Mouse (Mus musculus): ENCODE results near the gene Man1b1. TPM values are rescaled to one million over a fixed set of nuclear protein-coding genes. Genes with fewer than 3 reads are reported as not detected.

Gene Man1b1
- polyA plus RNA-seq, 1 experiment from 2014 or later, result 66.3 TPM

DNA sequence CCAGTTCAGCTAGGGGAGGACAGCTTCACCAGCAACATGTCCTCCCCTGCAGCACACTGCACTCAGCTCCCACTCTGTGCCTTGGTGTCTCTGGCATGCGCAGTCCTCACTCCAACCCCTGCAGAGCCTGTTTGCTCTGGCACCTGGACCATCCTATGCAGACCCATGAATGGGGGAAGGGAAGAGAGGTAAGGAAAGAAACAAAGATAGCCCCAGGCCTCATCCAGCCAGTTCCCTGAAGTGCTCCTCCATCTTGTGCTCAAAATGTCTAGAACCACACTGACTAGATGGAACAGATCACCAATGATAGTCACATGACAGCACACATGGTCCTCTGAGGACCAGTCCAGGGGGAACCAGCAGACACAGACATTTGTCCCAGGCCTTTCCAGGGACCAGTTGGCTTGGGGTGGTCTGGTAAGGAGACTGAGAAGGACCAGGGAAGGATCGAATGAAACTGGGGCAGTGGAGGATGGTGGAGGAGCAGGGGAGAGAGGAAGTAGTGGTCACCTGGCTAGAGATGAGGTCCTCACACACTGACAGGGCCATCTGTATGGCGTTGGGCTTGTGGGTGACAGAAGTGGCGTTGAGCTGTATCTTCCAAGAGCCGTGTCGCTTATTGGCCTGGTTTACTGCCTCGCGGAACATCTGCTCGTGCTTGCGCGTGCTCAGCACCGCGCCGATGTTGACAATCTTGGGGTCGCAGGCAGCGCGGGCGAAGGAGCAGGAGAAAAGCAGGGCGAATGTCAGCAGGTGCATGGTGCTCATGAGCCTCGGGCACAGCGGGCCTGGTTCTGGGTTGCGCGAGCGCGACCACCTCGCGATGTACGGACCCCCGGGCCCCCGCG lies 13.8 kb upstream of the Man1b1 start:
- Histone ChIP-seq H3K27ac (ENCODE audit: low read depth) (no peak overlapping the region), H3K9me3 (ENCODE audit: control insufficient read depth, low read length) (no peaks in the 10 kb centered on the region), H3K9ac (ENCODE audit: low read length) (no peak overlapping the region), H3K27me3 (replicated peaks; ENCODE audit: control insufficient read depth, insufficient read depth, low read length) (peaks cover 52% of the 10 kb centered on the region), H3K4me3 (ENCODE audit: low read depth, low read length) (peak overlapping the region; percentile 31), H3K4me2 (ENCODE audit: low read length) (peak overlapping the region; percentile 49), H3K4me1 (replicated peaks; ENCODE audit: control insufficient read depth, insufficient read depth, low read length) (peaks cover 3% of the 10 kb centered on the region; the same call in 1 of the 2 replicates), H3K36me3 (ENCODE audit: control insufficient read depth, insufficient read depth, low read length) (no peaks in the 10 kb centered on the region)
- 7% methylated on average over 31 of the region's 31 CpGs for WGBS
- DNase-seq (ENCODE audit: low spot score) (no peak), ATAC-seq (replicated peaks; ENCODE audit: low FRiP score, low TSS enrichment, low read depth) (peak; percentile 32; the same call in 1 of the 2 replicates)

DNA sequence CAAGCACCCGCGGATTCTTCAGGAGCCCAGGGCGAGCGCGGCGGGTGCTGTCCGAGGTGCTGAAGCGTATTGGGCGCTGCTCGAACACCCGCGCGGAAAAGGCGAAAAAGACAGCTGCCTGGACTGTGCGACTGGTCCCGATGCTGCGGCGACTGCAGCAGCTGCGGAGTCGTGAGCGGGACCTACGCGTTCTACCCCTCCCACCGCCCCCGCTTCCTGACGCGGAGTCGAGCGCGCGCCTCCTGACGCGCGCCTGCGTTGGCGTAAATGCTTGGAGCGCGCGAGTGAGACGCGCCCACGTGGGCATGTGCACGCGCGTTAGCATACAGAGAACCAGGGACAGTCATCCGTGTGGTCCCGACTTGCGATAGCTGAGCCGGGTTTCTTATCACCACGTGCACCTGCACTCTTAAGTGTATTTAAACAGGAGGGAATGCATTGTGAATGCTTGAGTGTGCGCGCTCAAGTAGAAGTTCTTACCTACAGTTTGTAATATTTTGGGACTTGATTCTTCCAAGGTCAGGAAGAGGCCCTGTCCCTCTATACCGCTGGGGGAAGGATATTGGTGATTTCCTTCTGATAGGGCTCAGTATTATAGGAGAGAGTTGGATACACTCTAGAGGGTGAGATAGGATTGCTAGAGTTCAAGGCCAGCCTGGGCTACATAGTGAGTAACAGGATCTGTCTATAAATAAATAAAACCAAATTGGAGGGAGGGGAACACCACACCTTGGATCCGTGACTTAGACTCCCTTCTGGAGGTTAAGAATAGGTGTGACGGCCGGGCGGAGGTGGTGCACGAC lies 13.0 kb upstream of the Man1b1 start, which contains the start of gene Grin1:
Grin1 (minus strand) TSS at position 217 of the 803 bp plus-strand sequence.
- Histone ChIP-seq H3K27ac (ENCODE audit: low read depth) (no peak within 1 kb of the TSS), H3K27me3 (replicated peaks; ENCODE audit: control insufficient read depth, insufficient read depth, low read length) (peaks cover 43% of the 10 kb centered on the region), H3K9ac (ENCODE audit: low read length) (no peak within 1 kb of the TSS), H3K4me2 (ENCODE audit: low read length) (peak within 1 kb of the TSS; percentile 49), H3K4me1 (replicated peaks; ENCODE audit: control insufficient read depth, insufficient read depth, low read length) (peaks cover 3% of the 10 kb centered on the region; the same call in 1 of the 2 replicates), H3K4me3 (ENCODE audit: low read depth, low read length) (peak within 1 kb of the TSS; percentile 31), H3K9me3 (ENCODE audit: control insufficient read depth, low read length) (no peaks in the 10 kb centered on the region), H3K36me3 (ENCODE audit: control insufficient read depth, insufficient read depth, low read length) (no peaks in the 10 kb centered on the region)
- DNase-seq (ENCODE audit: low spot score) (peak; percentile 90), ATAC-seq (replicated peaks; ENCODE audit: low FRiP score, low TSS enrichment, low read depth) (peak; percentile 76)
- 9% methylated on average over 58 of the region's 58 CpGs for WGBS

DNA sequence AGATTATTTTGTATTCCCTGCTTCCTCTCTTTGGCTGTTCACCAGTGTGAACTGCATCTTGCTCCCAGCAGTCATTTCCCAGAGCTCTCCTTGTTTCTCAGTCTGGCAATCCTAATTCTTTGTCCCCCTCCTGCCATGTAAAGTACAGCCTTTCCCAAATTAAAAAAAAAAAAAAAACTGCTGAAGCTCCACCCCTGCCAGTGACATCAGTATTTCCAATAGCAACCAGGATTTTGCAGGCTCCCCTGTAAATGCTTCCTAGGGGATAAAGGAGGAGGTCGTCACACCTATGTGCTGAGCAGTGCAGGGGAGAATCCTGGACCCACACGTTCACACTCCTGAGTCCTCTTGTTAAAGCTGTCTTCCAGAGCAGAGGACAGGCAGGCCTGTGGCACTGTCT lies 12.1 kb upstream of the Man1b1 start:
- DNase-seq (ENCODE audit: low spot score) (no peak), ATAC-seq (replicated peaks; ENCODE audit: low FRiP score, low TSS enrichment, low read depth) (no peak)
- H3K36me3 ChIP-seq (ENCODE audit: control insufficient read depth, insufficient read depth, low read length), result no peaks in the 10 kb centered on the region
- peaks cover 43% of the 10 kb centered on the region for H3K27me3 ChIP-seq (replicated peaks; ENCODE audit: control insufficient read depth, insufficient read depth, low read length)
- H3K4me3 ChIP-seq (ENCODE audit: low read depth, low read length), result no peak overlapping the region
- H3K4me2 ChIP-seq (ENCODE audit: low read length), result no peak overlapping the region
- H3K9me3 ChIP-seq (ENCODE audit: control insufficient read depth, low read length), result no peaks in the 10 kb centered on the region
- no peak overlapping the region for H3K9ac ChIP-seq (ENCODE audit: low read length)
- 38% methylated on average over 2 of the region's 2 CpGs for WGBS
- H3K4me1 ChIP-seq (replicated peaks; ENCODE audit: control insufficient read depth, insufficient read depth, low read length), result peaks cover 3% of the 10 kb centered on the region; the same call in 1 of the 2 replicates
- H3K27ac ChIP-seq (ENCODE audit: low read depth), result no peak overlapping the region

DNA sequence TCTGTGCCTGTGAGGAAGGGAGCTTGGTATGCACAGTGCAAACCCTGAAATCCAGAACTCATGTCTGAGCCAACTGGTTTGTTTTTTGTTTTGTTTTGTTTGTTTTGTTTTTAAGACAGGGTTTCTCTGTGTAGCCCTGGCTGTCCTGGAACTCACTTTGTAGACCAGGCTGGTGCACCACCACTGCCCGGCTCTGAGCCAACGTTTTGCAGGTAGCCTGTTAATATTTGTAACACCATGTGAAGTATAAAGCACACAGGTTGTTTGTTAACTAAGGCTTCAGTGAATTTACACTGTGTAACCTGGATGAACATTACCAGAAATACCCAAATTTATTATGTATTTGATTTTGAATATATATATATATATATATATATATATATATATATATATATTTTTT lies 6.1 kb upstream of the Man1b1 start:
- Histone ChIP-seq H3K4me2 (ENCODE audit: low read length) (no peak overlapping the region), H3K4me3 (ENCODE audit: low read depth, low read length) (no peak overlapping the region), H3K9ac (ENCODE audit: low read length) (no peak overlapping the region), H3K9me3 (ENCODE audit: control insufficient read depth, low read length) (no peaks in the 10 kb centered on the region), H3K36me3 (ENCODE audit: control insufficient read depth, insufficient read depth, low read length) (no peaks in the 10 kb centered on the region), H3K27me3 (replicated peaks; ENCODE audit: control insufficient read depth, insufficient read depth, low read length) (peaks cover 2% of the 10 kb centered on the region; the same call in 1 of the 2 replicates), H3K27ac (ENCODE audit: low read depth) (no peak overlapping the region), H3K4me1 (replicated peaks; ENCODE audit: control insufficient read depth, insufficient read depth, low read length) (no peaks in the 10 kb centered on the region)
- no peak for ATAC-seq (replicated peaks; ENCODE audit: low FRiP score, low TSS enrichment, low read depth)
- no peak for DNase-seq (ENCODE audit: low spot score)
- WGBS, result 74% methylated on average over 2 of the region's 2 CpGs

DNA sequence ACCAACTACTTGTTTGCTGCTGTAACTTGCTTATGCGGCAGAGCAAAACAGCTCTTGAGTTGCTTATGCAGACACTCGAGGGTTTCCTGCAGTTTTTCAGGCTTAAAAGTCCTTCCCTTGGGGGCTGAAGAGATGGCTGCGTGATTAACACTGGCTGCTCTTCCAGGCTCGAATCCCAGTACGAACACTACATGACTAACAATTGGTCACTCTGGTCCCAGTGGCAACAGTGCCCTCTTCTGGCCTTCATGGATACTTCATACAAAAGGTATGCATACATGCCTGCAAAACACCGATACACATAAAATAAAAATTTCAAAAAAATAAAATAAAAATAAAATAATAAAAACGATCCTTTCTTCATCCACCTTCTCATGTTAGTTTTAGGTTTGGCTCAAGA lies 3.7 kb upstream of the Man1b1 start:
- Histone ChIP-seq H3K9ac (ENCODE audit: low read length) (no peak overlapping the region), H3K9me3 (ENCODE audit: control insufficient read depth, low read length) (no peaks in the 10 kb centered on the region), H3K4me3 (ENCODE audit: low read depth, low read length) (no peak overlapping the region), H3K36me3 (ENCODE audit: control insufficient read depth, insufficient read depth, low read length) (no peaks in the 10 kb centered on the region), H3K4me2 (ENCODE audit: low read length) (no peak overlapping the region), H3K4me1 (replicated peaks; ENCODE audit: control insufficient read depth, insufficient read depth, low read length) (peaks cover 10% of the 10 kb centered on the region; the same call in 1 of the 2 replicates), H3K27me3 (replicated peaks; ENCODE audit: control insufficient read depth, insufficient read depth, low read length) (no peaks in the 10 kb centered on the region), H3K27ac (ENCODE audit: low read depth) (no peak overlapping the region)
- DNase-seq (ENCODE audit: low spot score) (no peak), ATAC-seq (replicated peaks; ENCODE audit: low FRiP score, low TSS enrichment, low read depth) (no peak)
- WGBS, result 43% methylated on average over 7 of the region's 7 CpGs

DNA sequence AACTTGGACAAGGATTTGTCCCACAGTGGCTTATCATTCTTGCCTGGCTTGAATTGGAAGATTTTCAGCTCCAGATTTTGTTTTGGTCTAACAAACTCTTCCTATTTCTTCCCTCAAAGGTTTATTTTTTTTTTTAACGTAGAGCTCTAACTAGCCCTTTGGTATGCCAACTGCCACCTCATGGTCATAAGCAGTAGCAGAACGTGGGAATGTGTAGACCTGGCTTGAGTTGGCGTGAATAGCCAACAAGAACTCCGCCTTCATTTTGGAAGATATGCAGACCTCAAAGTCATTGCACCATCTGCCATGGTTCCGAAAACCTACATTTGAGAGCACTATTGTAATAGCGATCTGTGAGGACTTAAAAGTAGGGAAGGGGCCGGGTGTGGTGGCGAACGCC lies 668 bp upstream of the Man1b1 start:
- H3K36me3 ChIP-seq (ENCODE audit: control insufficient read depth, insufficient read depth, low read length), result peaks cover 27% of the 10 kb centered on the region
- no peaks in the 10 kb centered on the region for H3K27me3 ChIP-seq (replicated peaks; ENCODE audit: control insufficient read depth, insufficient read depth, low read length)
- no peak for DNase-seq (ENCODE audit: low spot score)
- peak overlapping the region; percentile 96; the same call in 1 of the 2 replicates for H3K9ac ChIP-seq (ENCODE audit: low read length)
- 61% methylated on average over 9 of the region's 9 CpGs for WGBS
- H3K4me1 ChIP-seq (replicated peaks; ENCODE audit: control insufficient read depth, insufficient read depth, low read length), result peaks cover 14% of the 10 kb centered on the region; the same call in 1 of the 2 replicates
- ATAC-seq (replicated peaks; ENCODE audit: low FRiP score, low TSS enrichment, low read depth), result no peak
- no peaks in the 10 kb centered on the region for H3K9me3 ChIP-seq (ENCODE audit: control insufficient read depth, low read length)
- no peak overlapping the region for H3K27ac ChIP-seq (ENCODE audit: low read depth)
- H3K4me2 ChIP-seq (ENCODE audit: low read length), result peak overlapping the region; percentile 65
- H3K4me3 ChIP-seq (ENCODE audit: low read depth, low read length), result peak overlapping the region; percentile 96

DNA sequence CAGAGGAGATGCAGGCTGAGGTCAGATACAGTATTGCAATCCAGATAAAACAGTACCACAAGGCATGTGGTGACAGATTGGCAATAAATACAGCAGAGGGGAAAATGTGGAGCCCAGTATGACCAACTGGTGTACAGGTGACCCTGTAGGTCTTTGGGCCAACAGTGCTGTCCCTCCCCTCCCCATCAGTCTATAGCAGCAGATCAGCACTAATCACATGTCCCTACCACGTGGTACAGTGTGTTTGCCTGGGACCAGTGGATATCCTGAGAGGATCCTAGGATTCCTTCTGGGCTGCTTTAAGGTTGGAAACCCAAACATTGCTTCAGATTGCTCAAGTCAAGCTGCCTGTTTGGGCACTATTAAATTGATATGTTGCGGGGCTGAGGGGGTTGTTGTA lies 1.4 kb downstream of the Man1b1 start:
- ATAC-seq (replicated peaks; ENCODE audit: low FRiP score, low TSS enrichment, low read depth), result no peak

GRCm38 (mm10) chr2:25338303-25338702 lies 6.2 kb downstream of the Man1b1 start:
- Histone ChIP-seq H3K27ac (ENCODE audit: low read depth) (no peak overlapping the region), H3K4me1 (replicated peaks; ENCODE audit: control insufficient read depth, insufficient read depth, low read length) (peaks cover 5% of the 10 kb centered on the region; the same call in 1 of the 2 replicates), H3K9ac (ENCODE audit: low read length) (no peak overlapping the region), H3K27me3 (replicated peaks; ENCODE audit: control insufficient read depth, insufficient read depth, low read length) (no peaks in the 10 kb centered on the region), H3K9me3 (ENCODE audit: control insufficient read depth, low read length) (no peaks in the 10 kb centered on the region), H3K36me3 (ENCODE audit: control insufficient read depth, insufficient read depth, low read length) (peaks cover 77% of the 10 kb centered on the region), H3K4me3 (ENCODE audit: low read depth, low read length) (no peak overlapping the region), H3K4me2 (ENCODE audit: low read length) (no peak overlapping the region)
- 95% methylated on average over 6 of the region's 6 CpGs for WGBS
- ATAC-seq (replicated peaks; ENCODE audit: low FRiP score, low TSS enrichment, low read depth) (no peak), DNase-seq (ENCODE audit: low spot score) (no peak)

More for the DNA sequence above, 1.4 kb downstream of the Man1b1 start:
- H3K27me3 ChIP-seq (replicated peaks; ENCODE audit: control insufficient read depth, insufficient read depth, low read length), result no peaks in the 10 kb centered on the region
- peak overlapping the region; percentile 96 for H3K4me3 ChIP-seq (ENCODE audit: low read depth, low read length)
- 81% methylated on average over 2 of the region's 2 CpGs for WGBS
- peak overlapping the region; percentile 73 for H3K9ac ChIP-seq (ENCODE audit: low read length)
- peak overlapping the region; percentile 98 for H3K4me2 ChIP-seq (ENCODE audit: low read length)
- H3K4me1 ChIP-seq (replicated peaks; ENCODE audit: control insufficient read depth, insufficient read depth, low read length), result peaks cover 14% of the 10 kb centered on the region; the same call in 1 of the 2 replicates
- DNase-seq (ENCODE audit: low spot score), result no peak
- H3K36me3 ChIP-seq (ENCODE audit: control insufficient read depth, insufficient read depth, low read length), result peaks cover 47% of the 10 kb centered on the region
- no peaks in the 10 kb centered on the region for H3K9me3 ChIP-seq (ENCODE audit: control insufficient read depth, low read length)
- H3K27ac ChIP-seq (ENCODE audit: low read depth), result no peak overlapping the region
